Mouse (Mus musculus) hindbrain, embryonic 16.5 days (tissue): ENCODE data around the gene Nms. TPM values are rescaled to one million over a fixed set of nuclear protein-coding genes. Genes with fewer than 3 reads are reported as not detected.
A peak's percentile ranks its signal among the peaks of the same experiment; 100 is the strongest.

ENCODE experiments used
- ATAC-seq: fragments of 200-750 bp; cut with Nextera tagmentation; 2 replicates; pipeline ENCODE4 v1.8.0; 2017; ENCODE audit warnings: moderate TSS enrichment, moderate library complexity
- H3K27ac ChIP-seq: fragments of 300-500 bp; sonication (generic); 2 replicates; pipeline ENCODE4 v1.5.1; 2014; ENCODE audit warnings: low read depth, mild to moderate bottlenecking, control low read depth, low read length, moderate library complexity
- H3K27me3 ChIP-seq: fragments of 300-500 bp; sonication (generic); replicated peaks from 2 replicates; pipeline ENCODE4 v1.6.1; 2014; ENCODE audit warnings: low read length; ENCODE audit not compliant: control insufficient read depth, insufficient read depth
- H3K36me3 ChIP-seq: fragments of 300-500 bp; sonication (generic); 2 replicates; pipeline ENCODE4 v1.6.1; 2014; ENCODE audit warnings: mild to moderate bottlenecking, low read length, moderate library complexity, mixed read lengths; ENCODE audit not compliant: control insufficient read depth, insufficient read depth
- H3K4me1 ChIP-seq: fragments of 300-500 bp; sonication (generic); 2 replicates; pipeline ENCODE4 v1.6.1; 2014; ENCODE audit warnings: low read depth, low read length; ENCODE audit not compliant: control insufficient read depth, insufficient read depth
- H3K4me2 ChIP-seq: fragments of 300-500 bp; sonication (generic); 2 replicates; pipeline ENCODE4 v1.6.1; 2014; ENCODE audit warnings: mild to moderate bottlenecking, low read length, control low read depth, moderate library complexity
- H3K4me3 ChIP-seq: fragments of 300-500 bp; sonication (generic); 2 replicates; pipeline ENCODE4 v1.5.1; 2014; ENCODE audit warnings: mild to moderate bottlenecking, low read length, control low read depth, moderate library complexity
- H3K9ac ChIP-seq: fragments of 300-500 bp; sonication (generic); 2 replicates; pipeline ENCODE4 v1.6.1; 2014; ENCODE audit warnings: low read depth, mild to moderate bottlenecking, control low read depth, low read length, moderate library complexity
- H3K9me3 ChIP-seq: fragments of 300-500 bp; sonication (generic); 2 replicates; pipeline ENCODE4 v1.6.1; 2014; ENCODE audit warnings: mild to moderate bottlenecking, low read length, moderate library complexity; ENCODE audit not compliant: control insufficient read depth
- WGBS: fragments of 180-500 bp; shearing (Covaris S2); extraction: QIAGEN DNeasy Blood & Tissue Kit; methylation state at CpG from one replicate; pipeline ENCODE4 v1.1.7; 2014; 5-methylcytosine and 5-hydroxymethylcytosine counted together
- polyA plus RNA-seq: library from polyadenylated mRNA; unstranded; fragments of >200 nt; fragmentation: Nextera tagmentation; extraction: Ambion mirVana; gene quantifications from 2 replicates; pipeline ENCODE4 v1.2.1, GENCODE M21; 2015

The Nms gene
- 1.4 and 2.0 TPM in 2 replicates for polyA plus RNA-seq

- Histone ChIP-seq H3K27me3 (no peaks in the 10 kb centered on the region; the same call in 1 of the 2 replicates), H3K9me3 (no peaks in the 10 kb centered on the region), H3K4me3 (no peak within 1 kb of the TSS), H3K27ac (no peak within 1 kb of the TSS), H3K9ac (no peak within 1 kb of the TSS), H3K36me3 (no peaks in the 10 kb centered on the region), H3K4me2 (no peak within 1 kb of the TSS), H3K4me1 (no peaks in the 10 kb centered on the region)
- 70% methylated on average over 6 of the region's 6 CpGs for WGBS
- no peak for ATAC-seq
These were observed at the start of gene Nms for GRCm38 (mm10) chr1:38938849-38939248. TSS of gene Nms (plus strand) at chr1:38939149.

GRCm38 (mm10) chr1:38891444-38891843 lies 47.5 kb upstream of the Nms start:
- H3K4me2 ChIP-seq, result no peak overlapping the region
- WGBS, result 93% methylated on average over 5 of the region's 5 CpGs
- H3K9me3 ChIP-seq, result no peaks in the 10 kb centered on the region
- H3K4me3 ChIP-seq, result no peak overlapping the region
- no peak overlapping the region for H3K9ac ChIP-seq
- 0 out of 2 replicates have a peak, but pooled peaks cover 4% of the 10 kb centered on the region for H3K36me3 ChIP-seq
- H3K4me1 ChIP-seq, result peaks cover 23% of the 10 kb centered on the region
- no peak overlapping the region for H3K27ac ChIP-seq
- ATAC-seq, result no peak
- H3K27me3 ChIP-seq, result no peaks in the 10 kb centered on the region

DNA sequence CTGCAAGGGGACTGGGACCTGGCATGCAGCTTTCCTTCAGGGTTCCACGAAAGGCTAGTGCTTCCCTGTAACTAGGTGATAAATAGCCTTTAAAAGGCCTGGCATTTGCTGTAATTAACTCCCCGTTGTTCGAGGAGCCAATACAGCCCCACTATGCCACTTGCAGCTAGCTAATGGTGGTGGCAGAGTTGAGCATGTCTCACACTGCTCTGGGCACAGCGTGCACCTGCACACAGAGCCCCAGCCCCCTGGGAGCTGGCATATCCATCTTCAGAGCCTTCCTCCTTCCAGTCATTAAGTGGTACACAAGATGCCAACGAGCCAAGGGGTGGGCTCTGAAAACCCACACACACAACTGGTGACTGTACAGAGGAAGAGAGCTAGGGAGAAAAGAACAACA lies 45.9 kb upstream of the Nms start:
- Histone ChIP-seq H3K27ac (peak overlapping the region; percentile 75), H3K4me1 (peaks cover 25% of the 10 kb centered on the region), H3K36me3 (0 out of 2 replicates have a peak, but pooled peaks cover 4% of the 10 kb centered on the region), H3K27me3 (no peaks in the 10 kb centered on the region), H3K4me3 (no peak overlapping the region), H3K9ac (no peak overlapping the region), H3K9me3 (no peaks in the 10 kb centered on the region), H3K4me2 (no peak overlapping the region)
- ATAC-seq, result peak; percentile 16
- WGBS, result 33% methylated on average over 5 of the region's 5 CpGs

- peak within 1 kb of the TSS; percentile 84 for H3K9ac ChIP-seq
- under 1% methylated on average over 66 of the region's 67 CpGs for WGBS
- peaks cover 26% of the 10 kb centered on the region for H3K4me1 ChIP-seq
- peak within 1 kb of the TSS; percentile 75 for H3K4me2 ChIP-seq
- H3K36me3 ChIP-seq, result no peaks in the 10 kb centered on the region
- H3K9me3 ChIP-seq, result no peaks in the 10 kb centered on the region
- no peaks in the 10 kb centered on the region for H3K27me3 ChIP-seq
- peak; percentile 93 for ATAC-seq
- H3K27ac ChIP-seq, result peak within 1 kb of the TSS; percentile 88
- H3K4me3 ChIP-seq, result peak within 1 kb of the TSS; percentile 63
These were observed 41.3 kb upstream of the Nms start, which contains the start of gene Chst10 for GRCm38 (mm10) chr1:38897431-38898248. TSS of gene Chst10 (minus strand) at chr1:38898161.

DNA sequence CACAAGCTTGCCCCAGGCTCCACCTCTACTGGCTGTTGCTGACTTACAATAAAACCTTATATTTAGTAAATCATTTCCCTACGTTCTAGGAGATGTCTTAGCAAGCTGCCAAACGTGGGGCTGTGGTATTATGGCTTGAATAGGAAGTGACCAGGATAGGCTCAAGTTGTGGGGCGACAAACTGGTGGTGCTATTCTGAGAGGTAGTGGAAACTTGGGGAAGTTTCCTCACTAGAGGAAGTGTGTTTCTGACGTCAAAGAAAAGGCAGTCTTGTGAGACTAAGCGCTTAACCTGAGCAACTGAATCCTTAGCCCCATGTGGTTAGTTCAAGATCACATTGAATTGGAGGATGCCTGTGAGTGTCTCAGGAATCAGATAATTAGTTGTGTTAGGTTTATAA lies 36.4 kb upstream of the Nms start:
- no peak for ATAC-seq
- no peaks in the 10 kb centered on the region for H3K36me3 ChIP-seq
- no peak overlapping the region for H3K9ac ChIP-seq
- 74% methylated on average over 5 of the region's 5 CpGs for WGBS
- H3K4me3 ChIP-seq, result no peak overlapping the region
- no peaks in the 10 kb centered on the region for H3K27me3 ChIP-seq
- no peak overlapping the region for H3K4me2 ChIP-seq
- H3K9me3 ChIP-seq, result no peaks in the 10 kb centered on the region
- H3K27ac ChIP-seq, result no peak overlapping the region
- peaks cover 3% of the 10 kb centered on the region; the same call in 1 of the 2 replicates for H3K4me1 ChIP-seq

DNA sequence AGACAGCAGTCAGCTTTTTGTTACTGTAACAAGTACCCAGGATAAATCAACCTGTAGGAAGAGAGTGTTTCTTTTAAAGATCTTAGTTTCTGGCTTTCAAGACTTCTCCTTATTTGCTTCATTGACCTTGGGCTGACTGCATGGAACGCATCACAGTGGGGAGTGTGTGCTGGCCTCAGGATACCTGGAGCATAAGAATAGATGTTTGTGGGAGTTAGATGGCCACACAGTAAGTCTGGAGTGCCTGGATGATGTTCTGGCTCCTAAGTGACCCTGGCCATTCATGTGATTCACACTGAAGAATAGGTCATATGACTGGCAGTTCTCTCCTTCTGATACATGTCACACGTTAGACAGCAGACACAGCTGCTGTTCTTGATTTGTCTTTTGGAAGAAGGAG lies 35.0 kb upstream of the Nms start:
- no peak overlapping the region for H3K4me3 ChIP-seq
- H3K9me3 ChIP-seq, result no peaks in the 10 kb centered on the region
- no peak overlapping the region for H3K9ac ChIP-seq
- H3K36me3 ChIP-seq, result no peaks in the 10 kb centered on the region
- H3K4me2 ChIP-seq, result no peak overlapping the region
- ATAC-seq, result no peak
- no peak overlapping the region for H3K27ac ChIP-seq
- H3K4me1 ChIP-seq, result no peaks in the 10 kb centered on the region
- no peaks in the 10 kb centered on the region for H3K27me3 ChIP-seq
- 78% methylated on average over 2 of the region's 2 CpGs for WGBS

GRCm38 (mm10) chr1:38928996-38929395 lies 10.0 kb upstream of the Nms start:
- H3K27me3 ChIP-seq, result no peaks in the 10 kb centered on the region
- H3K4me1 ChIP-seq, result no peaks in the 10 kb centered on the region
- no peak overlapping the region for H3K4me2 ChIP-seq
- no peak overlapping the region for H3K27ac ChIP-seq
- ATAC-seq, result no peak
- no peaks in the 10 kb centered on the region for H3K36me3 ChIP-seq
- H3K9ac ChIP-seq, result no peak overlapping the region
- 82% methylated on average over 4 of the region's 4 CpGs for WGBS
- no peak overlapping the region for H3K4me3 ChIP-seq
- no peaks in the 10 kb centered on the region for H3K9me3 ChIP-seq

DNA sequence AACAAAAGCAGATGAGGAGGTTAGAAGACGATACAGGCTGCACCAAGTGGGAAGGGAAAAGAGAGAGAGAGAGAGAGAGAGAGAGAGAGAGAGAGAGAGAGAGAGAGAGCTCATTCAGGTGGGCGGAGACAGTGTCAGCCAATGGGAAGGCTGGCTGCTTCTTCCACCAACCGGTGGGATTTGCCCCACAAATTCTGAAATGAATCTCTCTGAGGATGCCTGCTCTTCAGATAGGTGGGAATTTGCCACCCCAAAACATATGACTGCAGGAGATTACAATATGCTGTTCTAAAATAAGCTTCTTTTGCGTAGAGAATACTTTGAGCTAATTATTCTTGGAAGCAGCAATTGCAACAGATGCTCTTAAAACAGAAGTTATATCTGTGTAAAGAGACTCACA lies 9.5 kb upstream of the Nms start:
- 65% methylated on average over 4 of the region's 4 CpGs for WGBS
- H3K36me3 ChIP-seq, result no peaks in the 10 kb centered on the region
- no peak for ATAC-seq

GRCm38 (mm10) chr1:38930767-38931166 lies 8.2 kb upstream of the Nms start:
- Histone ChIP-seq H3K9me3 (no peaks in the 10 kb centered on the region), H3K27me3 (no peaks in the 10 kb centered on the region), H3K4me3 (no peak overlapping the region), H3K27ac (no peak overlapping the region), H3K4me1 (no peaks in the 10 kb centered on the region), H3K4me2 (no peak overlapping the region), H3K36me3 (no peaks in the 10 kb centered on the region), H3K9ac (no peak overlapping the region)
- WGBS, result 75% methylated on average over 8 of the region's 8 CpGs
- no peak for ATAC-seq

More for the DNA sequence above, 9.5 kb upstream of the Nms start:
- Histone ChIP-seq H3K9ac (no peak overlapping the region), H3K27me3 (no peaks in the 10 kb centered on the region), H3K4me2 (no peak overlapping the region), H3K27ac (no peak overlapping the region), H3K4me3 (no peak overlapping the region), H3K4me1 (no peaks in the 10 kb centered on the region), H3K9me3 (no peaks in the 10 kb centered on the region)
